In genomic region chr11:115939690-115940329, GRCm38 (mm10) we compare ENCODE assay signal across 9 mouse cellular contexts. TPM values are rescaled to one million over a fixed set of nuclear protein-coding genes. Genes with fewer than 3 reads are reported as not detected.
DNase-seq lines count a peak whose midpoint lies in the region; ATAC-seq lines count a peak whose summit lies in the region.
"Had no signal": no experiment of that assay in that cellular context is flagged by ENCODE, and none has a peak within 500 bp of the region (broad histone marks: within the 10 kb centered on the region; RNA-seq: fewer than 3 reads in every experiment).

No protein-coding gene starts in this region.

- H3K27me3 ChIP-seq in midbrain, embryonic 14.5 days (ENCODE audit: control insufficient read depth, insufficient read depth, low read length) = no peaks in the 10 kb centered on the region
- no peaks in the 10 kb centered on the region for H3K27me3 ChIP-seq in midbrain, embryonic 16.5 days (ENCODE audit: control insufficient read depth, insufficient read depth, low read depth, low read length)

- no peak overlapping the region for H3K4me3 ChIP-seq in midbrain, embryonic 14.5 days (replicated peaks; ENCODE audit: low read depth, low read length)
- no peak overlapping the region for H3K4me3 ChIP-seq in midbrain, embryonic 16.5 days (ENCODE audit: low read depth, low read length)
- H3K4me3 ChIP-seq: erythroblast, embryonic 14.5 days had no signal

- intact Hi-C loops in left cerebral cortex, postnatal 25 days (cut with DNase I) = loop anchor here (2.0 to 10.0 kb wide), 3 partner anchors 59 to 525 kb away; partner anchors contain the start of gene Qrich2

- H3K9ac ChIP-seq in midbrain, embryonic 14.5 days (replicated peaks; ENCODE audit: low read length) = no peak overlapping the region
- H3K9ac ChIP-seq in midbrain, embryonic 16.5 days (ENCODE audit: low read depth, low read length) = no peak overlapping the region

- peak; percentile 90 for DNase-seq in midbrain, embryonic 14.5 days
- peak; percentile 43 for DNase-seq in WW6 (ENCODE audit: low read depth, low spot score)
- peak; percentile 87 for DNase-seq in induced T-regulatory cell, adult 2 months (ENCODE audit: low read depth)
- DNase-seq in left cerebral cortex, postnatal 25 days (ENCODE audit: low spot score in 2 of 2) = peak; percentile 58 to 76
- DNase-seq in thymus, postnatal 36 days = peak; percentile 52 to 57

- no peak overlapping the region for H3K27ac ChIP-seq in midbrain, embryonic 14.5 days (replicated peaks; ENCODE audit: low read depth, low read length)
- no peak overlapping the region for H3K27ac ChIP-seq in midbrain, embryonic 16.5 days (ENCODE audit: low read length)

- no peak overlapping the region for H3K4me2 ChIP-seq in midbrain, embryonic 14.5 days (ENCODE audit: low read length)
- no peak overlapping the region for H3K4me2 ChIP-seq in midbrain, embryonic 16.5 days (ENCODE audit: low read length)

- peaks cover 87% of the 10 kb centered on the region for H3K36me3 ChIP-seq in midbrain, embryonic 14.5 days (ENCODE audit: control insufficient read depth, insufficient read depth, low read length)
- peaks cover 12% of the 10 kb centered on the region for H3K36me3 ChIP-seq in midbrain, embryonic 16.5 days (ENCODE audit: control insufficient read depth, insufficient read depth, low read length)

- H3K4me1 ChIP-seq in midbrain, embryonic 14.5 days (ENCODE audit: control insufficient read depth, insufficient read depth, low read length) = peaks cover 1% of the 10 kb centered on the region
- H3K4me1 ChIP-seq in midbrain, embryonic 16.5 days (ENCODE audit: control insufficient read depth, insufficient read depth, low read length) = peaks cover 7% of the 10 kb centered on the region

- H3K9me3 ChIP-seq in midbrain, embryonic 14.5 days (ENCODE audit: control insufficient read depth, low read length) = no peaks in the 10 kb centered on the region
- no peaks in the 10 kb centered on the region for H3K9me3 ChIP-seq in midbrain, embryonic 16.5 days (replicated peaks; ENCODE audit: control insufficient read depth, low read length, poor library complexity, severe bottlenecking)

- ATAC-seq in midbrain, embryonic 14.5 days (ENCODE audit: low FRiP score, low TSS enrichment) = no peak
- no peak for ATAC-seq in midbrain, embryonic 16.5 days
- ATAC-seq in common myeloid progenitor, adult 5-6 weeks (replicated peaks; ENCODE audit: low read depth, poor library complexity, severe bottlenecking) = peak; percentile 63
- peak; percentile 69; the same call in 1 of the 2 replicates for ATAC-seq in monocyte, adult 5-6 weeks (replicated peaks; ENCODE audit: insufficient number of reproducible peaks, low FRiP score, low TSS enrichment, poor library complexity, severe bottlenecking)

- 42% methylated on average over 6 of the region's 6 CpGs for WGBS in midbrain, embryonic 14.5 days
- 41% methylated on average over 6 of the region's 6 CpGs for WGBS in midbrain, embryonic 16.5 days

RNA-seq across cellular contexts. Expression of gene Recql5, which starts 6.5 kb away (rescaled TPM):
- 18.0 and 18.4 TPM in 2 replicates for polyA plus RNA-seq in midbrain, embryonic 14.5 days (2014; fragmentation: Nextera tagmentation; extraction: Ambion mirVana)
- 24.3 and 25.2 TPM in 2 replicates for polyA plus RNA-seq in midbrain, embryonic 16.5 days (2015; fragmentation: Nextera tagmentation; extraction: Ambion mirVana)
- 23.6 and 25.3 TPM in 2 replicates for total RNA-seq in common myeloid progenitor, adult 5-6 weeks (2017)
- total RNA-seq in left cerebral cortex, postnatal 25 days (2021) = 10 to 100 TPM; 22.3 to 26.3 TPM
- 16.2 to 25.6 TPM (median 23.2 TPM) in 3 replicates for total RNA-seq in monocyte, adult 5-6 weeks (2017)

RNA-seq across cellular contexts. Expression of gene Sap30bp, which starts 6.7 kb away (rescaled TPM):
- 48.4 and 49.9 TPM in 2 replicates for polyA plus RNA-seq in midbrain, embryonic 14.5 days (2014; fragmentation: Nextera tagmentation; extraction: Ambion mirVana)
- polyA plus RNA-seq in midbrain, embryonic 16.5 days (2015; fragmentation: Nextera tagmentation; extraction: Ambion mirVana) = 49.0 and 51.5 TPM in 2 replicates
- 164 and 170 TPM in 2 replicates for total RNA-seq in common myeloid progenitor, adult 5-6 weeks (2017)
- total RNA-seq in left cerebral cortex, postnatal 25 days (2021) = 10 to 100 TPM; 40.4 to 45.5 TPM
- total RNA-seq in monocyte, adult 5-6 weeks (2017) = 109 to 210 TPM (median 121 TPM) in 3 replicates

RNA-seq across cellular contexts. Expression of gene Smim6, which starts 28.0 kb away (rescaled TPM):
- 0.22 and 0.31 TPM in 2 replicates for polyA plus RNA-seq in midbrain, embryonic 14.5 days (2014; fragmentation: Nextera tagmentation; extraction: Ambion mirVana)
- polyA plus RNA-seq in midbrain, embryonic 16.5 days (2015; fragmentation: Nextera tagmentation; extraction: Ambion mirVana) = 0.44 and 0.87 TPM in 2 replicates
- 0.34 and 2.0 TPM in 2 replicates for total RNA-seq in common myeloid progenitor, adult 5-6 weeks (2017)
- not detected for total RNA-seq in left cerebral cortex, postnatal 25 days (2021)
- total RNA-seq in monocyte, adult 5-6 weeks (2017) = 0.49 TPM in 1 of 3 replicates, not detected in the others

RNA-seq across cellular contexts. Expression of gene Itgb4, which starts 34.7 kb away (rescaled TPM):
- 0.43 and 0.68 TPM in 2 replicates for polyA plus RNA-seq in midbrain, embryonic 14.5 days (2014; fragmentation: Nextera tagmentation; extraction: Ambion mirVana)
- polyA plus RNA-seq in midbrain, embryonic 16.5 days (2015; fragmentation: Nextera tagmentation; extraction: Ambion mirVana) = 0.57 and 0.64 TPM in 2 replicates
- 0.29 and 5.1 TPM in 2 replicates for total RNA-seq in common myeloid progenitor, adult 5-6 weeks (2017)
- 1 to 10 TPM; 3.7 to 6.6 TPM for total RNA-seq in left cerebral cortex, postnatal 25 days (2021)
- total RNA-seq in monocyte, adult 5-6 weeks (2017) = not detected in 3 replicates

RNA-seq across cellular contexts. Expression of gene Smim5, which starts 40.0 kb away (rescaled TPM):
- polyA plus RNA-seq in midbrain, embryonic 14.5 days (2014; fragmentation: Nextera tagmentation; extraction: Ambion mirVana) = 0.46 and 1.1 TPM in 2 replicates
- 1.4 and 1.5 TPM in 2 replicates for polyA plus RNA-seq in midbrain, embryonic 16.5 days (2015; fragmentation: Nextera tagmentation; extraction: Ambion mirVana)
- 31.2 and 35.4 TPM in 2 replicates for total RNA-seq in common myeloid progenitor, adult 5-6 weeks (2017)
- under 1 TPM in 1 of 2 experiments, not detected in 1; 0.32 TPM for total RNA-seq in left cerebral cortex, postnatal 25 days (2021)
- total RNA-seq in monocyte, adult 5-6 weeks (2017) = 0.87 to 5.0 TPM (median 0.96 TPM) in 3 replicates

Comparison
In these comparisons a context has a peak if more than half of its experiments do, and no peak if none do; other contexts are left out.
1. ATAC-seq: peak in common myeloid progenitor, adult 5-6 weeks (single experiment) and monocyte, adult 5-6 weeks (single experiment); none in midbrain, embryonic 14.5 days (single experiment) and midbrain, embryonic 16.5 days (single experiment).
2. Peak in every context shown above with its lines, with median percentiles within 50 percentile points of each other: DNase-seq.